Mouse (Mus musculus) thymus, adult 2 months (tissue): Measurements from ENCODE around the gene Aspn. TPM values are rescaled to one million over a fixed set of nuclear protein-coding genes. Genes with fewer than 3 reads are reported as not detected.

Experiments used
- DNase-seq: peaks from one replicate; pipeline ENCODE4 v3.0.0; 2021
- H3K27ac ChIP-seq: fragments of 200-500 bp; 2 replicates; pipeline ENCODE4 v1.5.1; 2012; ENCODE audit warnings: low read length, control low read depth; ENCODE audit not compliant: control insufficient read depth, insufficient read depth
- H3K27me3 ChIP-seq: fragments of 200-500 bp; 2 replicates; pipeline ENCODE4 v1.6.1; 2012; ENCODE audit warnings: mild to moderate bottlenecking, low read length, moderate library complexity, mixed read lengths; ENCODE audit not compliant: control insufficient read depth, insufficient read depth
- H3K36me3 ChIP-seq: fragments of 200-500 bp; 2 replicates; pipeline ENCODE4 v1.6.1; 2012; ENCODE audit warnings: mild to moderate bottlenecking, low read length, moderate library complexity; ENCODE audit not compliant: control insufficient read depth, insufficient read depth
- H3K4me1 ChIP-seq: fragments of 200-500 bp; replicated peaks from 2 replicates; pipeline ENCODE4 v1.6.1; 2012; ENCODE audit warnings: low read length; ENCODE audit not compliant: control insufficient read depth, insufficient read depth
- H3K4me3 ChIP-seq: fragments of 200-500 bp; 2 replicates; pipeline ENCODE4 v1.5.1; 2012; ENCODE audit warnings: mild to moderate bottlenecking, low read length, control low read depth, moderate library complexity; ENCODE audit not compliant: control insufficient read depth, insufficient read depth
- CTCF ChIP-seq: fragments of 200-500 bp; IDR thresholded peaks from 2 replicates; pipeline ENCODE4 v1.5.1; 2012; ENCODE audit warnings: mild to moderate bottlenecking, control low read depth, low read length, moderate library complexity, borderline replicate concordance; ENCODE audit not compliant: control insufficient read depth, poor library complexity, insufficient read depth; ENCODE audit errors: extremely low read depth
- POLR2A ChIP-seq: fragments of 200-500 bp; IDR thresholded peaks from 2 replicates; pipeline ENCODE4 v1.6.1; 2012; ENCODE audit warnings: mild to moderate bottlenecking, low read length, control low read depth, moderate library complexity; ENCODE audit not compliant: control insufficient read depth, poor library complexity, insufficient read depth; ENCODE audit errors: extremely low read depth
- WGBS: fragments of 180-500 bp; shearing (Covaris S2); methylation state at CpG from one replicate; pipeline ENCODE4 v1.1.7; 2018; 5-methylcytosine and 5-hydroxymethylcytosine counted together
- polyA plus RNA-seq: library from polyadenylated mRNA; depleted of rRNA; stranded (reverse); fragments of >200 nt; gene quantifications from 2 replicates; pipeline ENCODE4 v1.2.3, GENCODE M21; 2012; rRNA removed

Aspn gene
- polyA plus RNA-seq, 1 experiment, result 0.13 TPM

DNA sequence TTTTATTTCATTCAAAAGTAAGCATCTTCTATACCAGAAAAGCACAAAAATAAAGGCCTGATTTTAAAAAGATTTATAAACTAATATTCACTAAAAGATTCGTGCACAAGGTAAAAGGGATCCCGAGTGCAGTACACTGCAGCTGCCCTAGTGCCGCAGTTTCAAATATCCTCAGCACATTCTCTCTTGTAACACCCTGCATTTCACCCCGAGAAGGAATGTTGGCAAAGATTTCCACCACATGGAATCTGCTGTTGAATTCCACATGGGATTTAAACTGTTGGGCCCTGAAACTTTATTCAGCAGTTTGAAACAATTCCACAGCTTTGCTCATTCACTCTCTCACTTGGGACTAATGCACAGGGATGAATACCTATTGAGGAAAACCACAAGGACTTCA, 63.5 kb downstream of the Aspn start, which contains the start of gene Ogn:
TSS of gene Ogn (plus strand) at position 333 of the 400 bp plus-strand sequence.
- no peaks in the 10 kb centered on the region for H3K36me3 ChIP-seq
- no peak within 1 kb of the TSS for H3K27ac ChIP-seq
- no peak for TF ChIP-seq POLR2A
- TF ChIP-seq CTCF, result no peak
- no peak within 1 kb of the TSS for H3K4me3 ChIP-seq
- no peaks in the 10 kb centered on the region for H3K4me1 ChIP-seq
- WGBS, result 95% methylated on average over 4 of the region's 4 CpGs
- no peaks in the 10 kb centered on the region for H3K27me3 ChIP-seq
- no peak for DNase-seq

DNA sequence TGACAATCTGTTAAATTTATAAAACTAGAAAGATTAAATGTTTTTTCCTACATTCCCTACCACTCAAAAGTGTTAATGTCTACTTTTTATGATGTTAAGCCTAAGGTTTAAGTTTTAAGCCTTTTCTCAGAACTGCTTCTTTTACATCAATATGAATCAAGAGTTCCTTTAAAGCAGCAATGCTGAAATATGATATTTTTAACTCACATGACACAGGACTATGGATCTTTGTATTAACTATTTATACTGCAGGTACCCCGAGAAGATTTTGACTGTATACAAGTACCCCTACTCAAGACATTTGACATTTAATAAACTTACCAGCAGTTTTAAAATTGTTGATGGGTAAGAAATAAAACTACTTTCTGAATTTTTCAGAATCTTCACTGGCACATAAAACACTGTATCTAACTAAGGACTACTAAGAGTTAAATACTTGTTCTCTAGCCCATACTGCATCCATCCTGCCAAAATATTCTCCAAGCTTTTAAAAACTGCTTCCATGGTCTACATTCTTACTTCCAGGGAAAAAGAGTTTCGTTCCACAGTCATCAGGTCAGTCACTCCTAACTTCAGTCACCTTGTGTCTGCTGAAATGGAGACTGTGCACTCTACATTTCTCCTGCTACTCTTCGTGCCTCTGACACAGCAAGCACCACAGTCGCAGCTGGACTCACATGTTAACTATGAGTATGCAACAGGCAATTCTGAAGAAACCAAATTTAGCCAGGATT, 64.5 kb downstream of the Aspn start:
- 90% methylated on average over 4 of the region's 4 CpGs for WGBS
- no peaks in the 10 kb centered on the region for H3K27me3 ChIP-seq
- H3K4me1 ChIP-seq, result no peaks in the 10 kb centered on the region
- TF ChIP-seq POLR2A, result no peak
- TF ChIP-seq CTCF, result no peak
- DNase-seq, result no peak
- no peak overlapping the region for H3K4me3 ChIP-seq
- no peaks in the 10 kb centered on the region for H3K36me3 ChIP-seq
- H3K27ac ChIP-seq, result no peak overlapping the region

DNA sequence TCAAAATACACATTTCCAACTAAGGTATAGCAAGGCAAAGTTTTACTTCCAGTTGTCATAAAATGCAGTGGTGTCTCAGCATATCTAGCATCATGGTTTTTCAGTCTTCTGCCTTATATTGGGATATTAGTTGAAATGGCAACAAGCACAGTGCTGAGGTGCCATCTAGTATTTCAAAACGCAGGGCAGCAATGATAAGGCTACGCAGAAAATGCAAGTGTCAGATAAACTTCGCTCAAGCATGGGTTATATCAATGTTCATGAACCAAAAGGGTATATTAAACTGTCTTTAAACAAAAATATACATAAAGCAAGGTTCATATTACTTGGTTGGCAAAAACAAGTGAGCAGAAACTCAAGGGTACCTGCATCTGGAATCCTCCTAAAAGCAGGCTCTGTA, 72.8 kb downstream of the Aspn start:
- no peak for DNase-seq
- Histone ChIP-seq H3K36me3 (no peaks in the 10 kb centered on the region), H3K27me3 (no peaks in the 10 kb centered on the region), H3K4me1 (no peaks in the 10 kb centered on the region), H3K4me3 (no peak overlapping the region), H3K27ac (no peak overlapping the region)
- WGBS, result 96% methylated on average over 3 of the region's 3 CpGs
- TF ChIP-seq POLR2A (no peak), CTCF (no peak)

Other genes with a start within 250 kb of the Aspn start
- 17.8 and 19.2 TPM in 2 replicates for gene Fgd3, start 224.1 kb upstream of the Aspn start, polyA plus RNA-seq
- gene Bicd2, start 202.9 kb upstream of the Aspn start, polyA plus RNA-seq, result 47.8 and 51.1 TPM in 2 replicates
- 6.7 and 7.1 TPM in 2 replicates for gene Ippk, start 123.2 kb upstream of the Aspn start, polyA plus RNA-seq
- not detected in 2 replicates for gene Tes3-ps, start 51.1 kb upstream of the Aspn start, polyA plus RNA-seq
- gene Ecm2, start 39.6 kb upstream of the Aspn start, polyA plus RNA-seq, result 0.66 and 0.84 TPM in 2 replicates
- gene Omd, start 38.0 kb downstream of the Aspn start, polyA plus RNA-seq, result not detected in 2 replicates
- gene Ogn, start 63.6 kb downstream of the Aspn start, polyA plus RNA-seq, result 0.92 and 2.0 TPM in 2 replicates
- 2.5 TPM in 2 replicates for gene Cenpp, start 108.3 kb downstream of the Aspn start, polyA plus RNA-seq
- 2.4 and 3.0 TPM in 2 replicates for gene Nol8, start 108.6 kb downstream of the Aspn start, polyA plus RNA-seq
- gene Iars, start 137.7 kb downstream of the Aspn start, polyA plus RNA-seq, result 23.0 and 25.4 TPM in 2 replicates